Mouse (Mus musculus): ENCODE measurements around the gene Prmt1.

Prmt1 gene

DNA sequence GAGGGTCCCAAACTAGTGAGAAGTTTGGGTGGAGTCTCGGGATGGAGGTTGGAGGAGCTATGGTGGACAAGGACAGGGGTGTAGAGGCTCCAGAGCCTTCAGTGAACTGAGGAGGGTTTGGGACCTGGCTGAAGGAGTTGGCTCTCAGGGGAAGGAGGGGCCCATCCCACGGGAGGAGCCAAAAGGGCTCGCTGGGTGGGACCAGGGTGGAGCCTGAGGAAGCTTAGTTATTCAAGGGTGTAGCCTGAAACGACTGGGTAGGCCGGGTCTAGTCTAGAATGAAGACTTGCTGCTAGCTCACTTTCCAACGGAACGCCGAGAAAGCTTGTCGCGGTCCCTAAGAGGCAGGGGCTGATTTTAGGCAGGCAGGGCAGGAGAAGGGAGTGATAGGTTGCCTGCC, 34.4 kb downstream of the Prmt1 start:
- no peak for DNase-seq (ENCODE audit: low spot score in 2 of 2)

DNA sequence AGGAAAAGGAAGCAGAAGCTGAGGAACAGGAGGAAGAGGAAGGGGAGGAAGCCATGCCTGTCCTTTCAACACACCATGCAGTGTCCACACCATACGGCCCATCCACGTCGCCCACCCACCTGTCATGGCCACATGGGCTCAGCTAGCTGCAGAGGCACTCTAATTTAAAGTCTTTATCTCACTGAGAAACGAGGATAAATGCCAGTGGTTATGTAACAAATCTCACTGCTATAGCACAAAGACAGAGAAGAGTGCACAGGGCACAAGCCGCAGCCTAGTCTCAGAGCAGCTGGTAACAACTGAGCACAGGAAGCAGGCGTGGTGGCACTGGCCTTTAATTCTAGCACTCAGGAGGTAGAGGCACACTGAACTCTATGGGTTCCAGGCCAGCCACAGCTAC, 36.4 kb downstream of the Prmt1 start:
- DNase-seq (ENCODE audit: low spot score in 2 of 2) = no peak

GRCm38 (mm10) chr7:44942904-44943303, 43.5 kb downstream of the Prmt1 start, which contains the start of gene Tsks:
Tsks (plus strand) TSS chr7:44943204.
- no peak for DNase-seq (ENCODE audit: low spot score in 2 of 2)

DNA sequence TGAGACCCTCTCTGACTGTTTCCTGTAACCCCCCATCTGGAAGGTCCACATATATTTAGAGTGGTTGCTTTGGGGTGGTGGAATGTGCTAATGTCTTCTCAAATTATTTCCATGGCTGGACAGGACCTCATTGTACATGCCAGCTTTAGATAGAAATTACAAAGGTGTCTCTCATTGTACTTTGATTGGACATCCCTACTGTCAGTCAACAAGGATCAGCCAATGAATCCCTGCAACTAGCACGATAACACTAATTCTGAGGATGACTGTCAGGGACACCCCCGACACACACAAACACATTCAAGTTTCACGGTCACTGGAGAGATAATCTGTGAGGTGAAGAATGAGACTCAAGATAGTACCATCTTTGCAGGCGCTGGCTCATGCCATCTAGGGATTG, 47.7 kb downstream of the Prmt1 start:
- no peak for DNase-seq (ENCODE audit: low spot score in 2 of 2)

DNA sequence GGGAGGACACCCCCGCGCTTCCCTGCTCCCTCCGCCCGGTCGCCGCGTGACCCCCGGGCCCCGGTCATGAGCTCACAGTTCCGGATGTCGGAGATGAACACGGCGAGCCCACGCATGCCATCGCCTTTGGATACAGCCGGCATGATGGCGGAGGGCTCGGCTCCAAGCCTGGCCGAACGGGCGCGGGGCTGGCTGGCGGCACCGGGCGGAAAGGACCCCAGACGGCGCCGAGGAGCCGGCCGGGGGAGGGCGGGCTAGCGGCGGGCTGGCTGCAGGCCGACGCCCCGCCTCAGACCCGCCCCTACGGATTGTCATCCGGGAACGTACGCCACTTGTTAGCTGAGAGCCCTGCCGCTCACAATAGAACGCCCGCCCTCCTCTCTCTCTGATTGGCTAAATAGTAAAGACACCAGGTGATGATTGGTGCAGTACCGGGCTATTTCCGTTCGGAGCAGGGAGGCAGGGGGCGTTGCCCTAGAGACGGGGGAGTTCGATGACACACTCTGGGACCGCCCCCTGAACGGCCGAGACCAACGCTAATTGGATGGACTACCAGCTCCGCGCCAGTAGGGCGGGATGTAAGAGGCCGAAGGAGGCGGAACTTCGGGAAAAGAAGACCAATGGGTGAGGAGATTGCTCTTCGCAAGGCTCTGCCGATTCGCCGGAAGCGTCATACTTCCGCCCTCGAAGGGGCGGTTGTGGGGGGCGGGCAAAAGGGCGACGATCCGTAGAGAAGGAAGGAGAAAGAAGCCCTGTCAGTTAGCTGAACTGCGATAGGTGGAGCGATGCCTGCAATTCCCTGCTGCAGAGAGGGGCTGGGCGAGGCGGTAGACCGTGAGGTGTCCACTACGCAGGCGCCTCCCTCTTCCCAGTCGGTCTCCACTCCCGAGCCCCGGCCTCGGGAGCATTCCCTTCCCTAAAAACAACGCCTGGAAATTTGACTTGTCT, 56.9 kb downstream of the Prmt1 start, which contains the start of gene Ap2a1:
TSS of gene Ap2a1 (minus strand) at position 293 of the 948 bp plus-strand sequence.
- DNase-seq (ENCODE audit: low spot score in 2 of 2) = peak; percentile 98 to 99

DNA sequence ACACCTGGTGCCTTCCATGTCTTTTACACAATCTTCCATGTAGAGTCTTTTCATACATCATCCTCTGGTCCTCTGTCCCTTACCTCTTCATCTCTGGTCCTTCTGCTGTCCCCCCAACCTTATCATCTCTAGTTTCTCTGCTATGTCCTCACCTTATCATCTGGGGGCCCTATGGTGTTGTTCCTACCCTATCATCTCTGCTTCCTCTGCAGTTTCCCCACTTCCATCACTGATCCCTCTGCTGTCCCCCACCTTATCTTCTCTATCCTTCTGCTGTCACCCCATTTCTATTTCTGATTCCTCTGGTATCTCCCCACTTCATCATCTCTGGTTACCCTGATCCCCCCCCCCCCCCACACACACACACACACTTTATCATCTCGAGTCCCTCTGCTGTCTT, 57.8 kb downstream of the Prmt1 start:
- DNase-seq (ENCODE audit: low spot score in 2 of 2) = no peak

All from spleen, postnatal 14 days (tissue).